Mouse (Mus musculus) limb, embryonic 11.5 days (tissue): ENCODE results near the gene Akap6. TPM values are rescaled to one million over a fixed set of nuclear protein-coding genes. Genes with fewer than 3 reads are reported as not detected.

Source experiments
- ATAC-seq: fragments of 200-750 bp; cut with Nextera tagmentation; 2 replicates; pipeline ENCODE4 v1.8.0; 2017; ENCODE audit warnings: low read depth; ENCODE audit not compliant: insufficient number of reproducible peaks, low FRiP score, low TSS enrichment
- DNase-seq: peaks from one replicate; pipeline ENCODE4 v3.0.0-alpha.2; 2015; ENCODE audit warnings: low spot score
- H3K27ac ChIP-seq: fragments of 300-500 bp; sonication (generic); replicated peaks from 2 replicates; pipeline ENCODE4 v1.5.1; 2014; ENCODE audit warnings: low read depth, mild to moderate bottlenecking, low read length
- H3K27me3 ChIP-seq: fragments of 300-500 bp; sonication (generic); 2 replicates; pipeline ENCODE4 v1.6.1; 2014; ENCODE audit warnings: mild to moderate bottlenecking, low read length, mixed read lengths; ENCODE audit not compliant: control insufficient read depth, insufficient read depth
- H3K36me3 ChIP-seq: fragments of 300-500 bp; sonication (generic); 2 replicates; pipeline ENCODE4 v1.6.1; 2014; ENCODE audit warnings: mild to moderate bottlenecking, low read length, moderate library complexity, mixed read lengths; ENCODE audit not compliant: control insufficient read depth, insufficient read depth
- H3K4me1 ChIP-seq: fragments of 300-500 bp; sonication (generic); 2 replicates; pipeline ENCODE4 v1.6.1; 2014; ENCODE audit warnings: low read length, mixed read lengths; ENCODE audit not compliant: control insufficient read depth, insufficient read depth
- H3K4me2 ChIP-seq: fragments of 300-500 bp; sonication (generic); 2 replicates; pipeline ENCODE4 v1.6.1; 2014; ENCODE audit warnings: low read depth, mild to moderate bottlenecking, moderate library complexity; ENCODE audit not compliant: severe bottlenecking
- H3K4me3 ChIP-seq: fragments of 300-500 bp; sonication (generic); 2 replicates; pipeline ENCODE4 v1.5.1; 2014; ENCODE audit warnings: low read depth, low read length
- H3K9ac ChIP-seq: fragments of 300-500 bp; sonication (generic); 2 replicates; pipeline ENCODE4 v1.6.1; 2014; ENCODE audit warnings: mild to moderate bottlenecking, low read length
- H3K9me3 ChIP-seq: fragments of 300-500 bp; sonication (generic); 2 replicates; pipeline ENCODE4 v1.6.1; 2016; ENCODE audit warnings: low read length; ENCODE audit not compliant: control insufficient read depth
- WGBS: fragments of 180-500 bp; shearing (Covaris S2); extraction: QIAGEN DNeasy Blood & Tissue Kit; methylation state at CpG from one replicate; pipeline ENCODE4 v1.1.7; 2014; 5-methylcytosine and 5-hydroxymethylcytosine counted together
- polyA plus RNA-seq: library from polyadenylated mRNA; unstranded; fragments of >200 nt; fragmentation: Nextera tagmentation; extraction: Ambion mirVana; gene quantifications from 2 replicates; pipeline ENCODE4 v1.2.1, GENCODE M21; 2014

Akap6 gene
- polyA plus RNA-seq, 1 experiment from 2014 or later = 0.29 TPM

GRCm38 (mm10) chr12:52991745-52992144 is 292.6 kb downstream of the Akap6 start:
- H3K36me3 ChIP-seq = no peaks in the 10 kb centered on the region
- no peaks in the 10 kb centered on the region for H3K4me1 ChIP-seq
- no peak overlapping the region for H3K4me3 ChIP-seq
- H3K9ac ChIP-seq = no peak overlapping the region
- DNase-seq (no peak), ATAC-seq (no peak)
- H3K4me2 ChIP-seq = no peak overlapping the region
- no peak overlapping the region for H3K27ac ChIP-seq
- H3K27me3 ChIP-seq = no peaks in the 10 kb centered on the region
- H3K9me3 ChIP-seq = no peaks in the 10 kb centered on the region
- 79% methylated on average over 6 of the region's 6 CpGs for WGBS

- Histone ChIP-seq H3K27ac (no peak overlapping the region), H3K9ac (no peak overlapping the region), H3K27me3 (no peaks in the 10 kb centered on the region), H3K9me3 (no peaks in the 10 kb centered on the region), H3K4me3 (no peak overlapping the region), H3K36me3 (no peaks in the 10 kb centered on the region), H3K4me1 (peaks cover 4% of the 10 kb centered on the region; the same call in 1 of the 2 replicates), H3K4me2 (no peak overlapping the region)
- ATAC-seq = no peak
- 37% methylated on average over 3 of the region's 3 CpGs for WGBS
- DNase-seq = no peak
Measured at GRCm38 (mm10) chr12:53012336-53012735, 313.2 kb downstream of the Akap6 start.

- no peak overlapping the region for H3K4me3 ChIP-seq
- no peaks in the 10 kb centered on the region for H3K36me3 ChIP-seq
- H3K27me3 ChIP-seq = no peaks in the 10 kb centered on the region
- DNase-seq (no peak), ATAC-seq (no peak)
- H3K4me2 ChIP-seq = no peak overlapping the region
- no peak overlapping the region for H3K27ac ChIP-seq
- WGBS = 88% methylated on average over 6 of the region's 6 CpGs
- no peak overlapping the region for H3K9ac ChIP-seq
- peaks cover 4% of the 10 kb centered on the region; the same call in 1 of the 2 replicates for H3K4me1 ChIP-seq
- no peaks in the 10 kb centered on the region for H3K9me3 ChIP-seq
Measured at GRCm38 (mm10) chr12:53014539-53014938, 315.4 kb downstream of the Akap6 start.

- Histone ChIP-seq H3K4me3 (no peak overlapping the region), H3K27ac (no peak overlapping the region), H3K4me2 (no peak overlapping the region), H3K9me3 (no peaks in the 10 kb centered on the region), H3K27me3 (no peaks in the 10 kb centered on the region), H3K4me1 (no peaks in the 10 kb centered on the region), H3K36me3 (no peaks in the 10 kb centered on the region), H3K9ac (no peak overlapping the region)
- no peak for DNase-seq
- WGBS = 84% methylated on average over 9 of the region's 9 CpGs
- no peak for ATAC-seq
Measured at GRCm38 (mm10) chr12:53024575-53025246, 325.5 kb downstream of the Akap6 start.

- DNase-seq (no peak), ATAC-seq (no peak)
- Histone ChIP-seq H3K36me3 (no peaks in the 10 kb centered on the region), H3K4me2 (no peak overlapping the region), H3K9me3 (no peaks in the 10 kb centered on the region), H3K4me1 (no peaks in the 10 kb centered on the region), H3K4me3 (no peak overlapping the region), H3K9ac (no peak overlapping the region), H3K27ac (no peak overlapping the region), H3K27me3 (no peaks in the 10 kb centered on the region)
- 89% methylated on average over 4 of the region's 4 CpGs for WGBS
Measured at GRCm38 (mm10) chr12:53027308-53027707, 328.1 kb downstream of the Akap6 start.

GRCm38 (mm10) chr12:53028926-53029325 is 329.7 kb downstream of the Akap6 start:
- Histone ChIP-seq H3K4me2 (no peak overlapping the region), H3K27me3 (no peaks in the 10 kb centered on the region), H3K9me3 (no peaks in the 10 kb centered on the region), H3K9ac (no peak overlapping the region), H3K36me3 (no peaks in the 10 kb centered on the region), H3K27ac (no peak overlapping the region), H3K4me1 (peaks cover 3% of the 10 kb centered on the region; the same call in 1 of the 2 replicates), H3K4me3 (no peak overlapping the region)
- ATAC-seq = no peak
- 63% methylated on average over 5 of the region's 5 CpGs for WGBS
- DNase-seq = no peak

GRCm38 (mm10) chr12:53029910-53030309 is 330.7 kb downstream of the Akap6 start:
- no peaks in the 10 kb centered on the region for H3K27me3 ChIP-seq
- no peak for ATAC-seq
- 75% methylated on average over 6 of the region's 6 CpGs for WGBS
- H3K36me3 ChIP-seq = no peaks in the 10 kb centered on the region
- no peak overlapping the region for H3K27ac ChIP-seq
- H3K9me3 ChIP-seq = no peaks in the 10 kb centered on the region
- H3K4me3 ChIP-seq = no peak overlapping the region
- no peak for DNase-seq
- H3K4me2 ChIP-seq = no peak overlapping the region
- H3K4me1 ChIP-seq = peaks cover 3% of the 10 kb centered on the region; the same call in 1 of the 2 replicates
- no peak overlapping the region for H3K9ac ChIP-seq

GRCm38 (mm10) chr12:53032762-53033161 is 333.6 kb downstream of the Akap6 start:
- Histone ChIP-seq H3K4me1 (peaks cover 3% of the 10 kb centered on the region; the same call in 1 of the 2 replicates), H3K9ac (no peak overlapping the region), H3K27ac (peak overlapping the region; percentile 22; the same call in 1 of the 2 replicates), H3K4me3 (no peak overlapping the region), H3K27me3 (no peaks in the 10 kb centered on the region), H3K9me3 (no peaks in the 10 kb centered on the region), H3K36me3 (no peaks in the 10 kb centered on the region), H3K4me2 (peak overlapping the region; percentile 7; the same call in 1 of the 2 replicates)
- no peak for ATAC-seq
- 5% methylated on average over 7 of the region's 7 CpGs for WGBS
- DNase-seq = peak; percentile 64
